ENCODE assay signal across 12 mouse cellular contexts in the genomic region with DNA sequence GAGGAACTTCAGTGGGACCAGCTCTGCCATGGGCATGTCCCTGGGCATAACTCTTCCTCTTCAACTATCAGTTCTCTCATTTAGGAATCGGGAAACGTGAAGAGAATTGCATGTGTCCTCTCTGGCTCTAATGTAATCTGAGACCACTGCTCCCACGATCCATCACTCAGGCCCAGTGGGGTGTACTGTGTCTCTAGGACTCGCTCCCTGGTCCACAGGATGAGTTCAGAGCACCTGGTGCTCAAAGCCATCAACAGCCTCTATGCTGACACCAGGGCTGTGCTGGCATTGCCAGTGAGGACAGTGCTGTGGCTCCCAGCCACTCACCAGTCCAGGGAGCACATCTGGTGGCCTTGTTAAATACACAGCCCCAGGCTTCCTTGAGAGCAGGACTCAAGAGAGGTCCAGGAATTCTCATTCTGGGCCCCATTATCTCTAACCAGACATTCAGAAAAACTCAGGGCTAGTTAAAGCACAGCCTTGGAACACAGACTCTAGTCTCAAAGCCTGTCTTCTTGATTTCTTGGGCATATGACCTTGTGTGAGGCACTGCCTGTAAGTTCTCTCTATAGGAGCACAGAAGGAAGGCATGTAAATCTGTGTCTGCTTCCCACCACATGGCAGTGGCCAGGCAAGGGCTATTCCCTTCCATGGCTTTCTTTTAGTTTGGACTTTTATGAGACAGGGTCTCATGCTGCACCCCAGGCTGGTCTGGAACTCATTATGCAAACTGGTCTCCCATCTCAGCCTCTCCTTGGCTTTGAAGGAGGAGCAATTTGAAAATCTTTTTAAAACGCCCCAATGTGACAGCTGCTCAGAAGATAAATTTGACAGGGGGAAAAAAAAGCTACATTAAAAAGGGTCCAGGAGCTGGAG.
DNase-seq lines count a peak whose midpoint lies in the region; ATAC-seq and TF ChIP-seq lines count a peak whose summit lies in the region.
"Had no signal": no experiment of that assay in that cellular context is flagged by ENCODE, and none has a peak within 500 bp of the region (broad histone marks: within the 10 kb centered on the region; RNA-seq: fewer than 3 reads in every experiment).

No protein-coding gene starts in this region.

- H3K9ac ChIP-seq in kidney, postnatal 0 days (ENCODE audit: low read depth, low read length), result no peak overlapping the region
- H3K9ac ChIP-seq in forebrain, embryonic 12.5 days, result no peak overlapping the region
- H3K9ac ChIP-seq in hindbrain, embryonic 13.5 days, result no peak overlapping the region; the same call in 1 of the 2 replicates
- no peak overlapping the region for H3K9ac ChIP-seq in neural tube, embryonic 13.5 days

- intact Hi-C loops in gastrocnemius, postnatal 14 days (cut with DNase I; ENCODE audit: low total_unique reads), result no loop called here

- H3K4me2 ChIP-seq in kidney, postnatal 0 days (ENCODE audit: low read length), result no peak overlapping the region
- H3K4me2 ChIP-seq in forebrain, embryonic 12.5 days, result no peak overlapping the region
- no peak overlapping the region for H3K4me2 ChIP-seq in hindbrain, embryonic 13.5 days
- H3K4me2 ChIP-seq in neural tube, embryonic 13.5 days, result no peak overlapping the region
- H3K4me2 ChIP-seq: liver, embryonic 11.5 days had no signal

- WGBS in kidney, postnatal 0 days, result 35% methylated on average over 5 of the region's 5 CpGs
- 50% methylated on average over 5 of the region's 5 CpGs for WGBS in forebrain, embryonic 12.5 days
- WGBS in hindbrain, embryonic 13.5 days, result 26% methylated on average over 5 of the region's 5 CpGs
- 30% methylated on average over 5 of the region's 5 CpGs for WGBS in neural tube, embryonic 13.5 days

- H3K4me3 ChIP-seq in kidney, postnatal 0 days (replicated peaks; ENCODE audit: low read depth, low read length), result no peak overlapping the region
- no peak overlapping the region for H3K4me3 ChIP-seq in forebrain, embryonic 12.5 days (replicated peaks)
- no peak overlapping the region for H3K4me3 ChIP-seq in hindbrain, embryonic 13.5 days
- no peak overlapping the region for H3K4me3 ChIP-seq in neural tube, embryonic 13.5 days
- H3K4me3 ChIP-seq: erythroblast, embryonic 14.5 days had no signal

- H3K27ac ChIP-seq in kidney, postnatal 0 days, result no peak overlapping the region
- peak overlapping the region; percentile 76 for H3K27ac ChIP-seq in forebrain, embryonic 12.5 days
- H3K27ac ChIP-seq in hindbrain, embryonic 13.5 days, result peak overlapping the region; percentile 77
- peak overlapping the region; percentile 39; the same call in 1 of the 2 replicates for H3K27ac ChIP-seq in neural tube, embryonic 13.5 days (replicated peaks)

- DNase-seq in kidney, postnatal 0 days (ENCODE audit: low spot score), result peak; percentile 63
- DNase-seq in kidney, adult 9 months, result no peak
- DNase-seq in cerebellum, adult 11 months, result no peak
- DNase-seq in gastrocnemius, postnatal 14 days, result no peak
- DNase-seq: cerebellum, adult 9-11 months; lung, postnatal 4 days had no signal

- no peak for TF ChIP-seq CTCF in kidney, postnatal 0 days (IDR thresholded peaks at IDR 0.05; ENCODE audit: low read depth)

- ATAC-seq in kidney, postnatal 0 days (replicated peaks; ENCODE audit: low FRiP score, low read depth), result 0 out of 2 replicates have a peak, but pooled peaks have one; percentile 13
- ATAC-seq in forebrain, embryonic 12.5 days (ENCODE audit: low FRiP score), result no peak; the same call in 1 of the 2 replicates
- ATAC-seq in hindbrain, embryonic 13.5 days (ENCODE audit: low FRiP score), result no peak
- ATAC-seq in neural tube, embryonic 13.5 days (ENCODE audit: low read depth), result no peak
- ATAC-seq: intestine, postnatal 0 days had no signal

- H3K27me3 ChIP-seq in kidney, postnatal 0 days (ENCODE audit: insufficient read depth, low read length), result no peaks in the 10 kb centered on the region
- no peaks in the 10 kb centered on the region for H3K27me3 ChIP-seq in forebrain, embryonic 12.5 days
- H3K27me3 ChIP-seq in hindbrain, embryonic 13.5 days, result no peaks in the 10 kb centered on the region
- no peaks in the 10 kb centered on the region for H3K27me3 ChIP-seq in neural tube, embryonic 13.5 days

- no peaks in the 10 kb centered on the region for H3K4me1 ChIP-seq in kidney, postnatal 0 days (replicated peaks; ENCODE audit: insufficient read depth, low read length)
- H3K4me1 ChIP-seq in forebrain, embryonic 12.5 days, result peaks cover 76% of the 10 kb centered on the region
- peaks cover 74% of the 10 kb centered on the region for H3K4me1 ChIP-seq in hindbrain, embryonic 13.5 days (replicated peaks)
- peaks cover 80% of the 10 kb centered on the region for H3K4me1 ChIP-seq in neural tube, embryonic 13.5 days (replicated peaks)

- H3K36me3 ChIP-seq in kidney, postnatal 0 days (ENCODE audit: insufficient read depth, low read length), result no peaks in the 10 kb centered on the region
- no peaks in the 10 kb centered on the region; the same call in 1 of the 2 replicates for H3K36me3 ChIP-seq in forebrain, embryonic 12.5 days (replicated peaks)
- H3K36me3 ChIP-seq in hindbrain, embryonic 13.5 days, result no peaks in the 10 kb centered on the region
- H3K36me3 ChIP-seq in neural tube, embryonic 13.5 days, result no peaks in the 10 kb centered on the region

- H3K9me3 ChIP-seq in kidney, postnatal 0 days (replicated peaks; ENCODE audit: low read length), result no peaks in the 10 kb centered on the region
- H3K9me3 ChIP-seq in forebrain, embryonic 12.5 days, result no peaks in the 10 kb centered on the region
- H3K9me3 ChIP-seq in hindbrain, embryonic 13.5 days, result no peaks in the 10 kb centered on the region
- H3K9me3 ChIP-seq in neural tube, embryonic 13.5 days, result no peaks in the 10 kb centered on the region
